Mouse (Mus musculus) CD4-positive naive resting alpha-beta T cell, adult 76 days (primary cell): Measurements from ENCODE around the gene Sept1. TPM values are rescaled to one million over a fixed set of nuclear protein-coding genes. Genes with fewer than 3 reads are reported as not detected.

Experiments used
- total RNA-seq: library from RNA; stranded (reverse); gene quantifications from one replicate; pipeline ENCODE4 v1.2.4, GENCODE M21; 2023

The Sept1 gene
- 620 TPM for total RNA-seq

GRCm38 (mm10) chr7:127232622-127233367 lies at the start of gene Sept1, which contains the start of gene Zfp553:
Gene Sept1, minus strand, starts transcription at chr7:127233130.
Gene Zfp553, plus strand, starts transcription at chr7:127233061.

GRCm38 (mm10) chr7:127273925-127274789 lies 41.2 kb upstream of the Sept1 start, which contains the start of gene Sephs2:
Gene Sephs2, minus strand, starts transcription at chr7:127274055.

DNA sequence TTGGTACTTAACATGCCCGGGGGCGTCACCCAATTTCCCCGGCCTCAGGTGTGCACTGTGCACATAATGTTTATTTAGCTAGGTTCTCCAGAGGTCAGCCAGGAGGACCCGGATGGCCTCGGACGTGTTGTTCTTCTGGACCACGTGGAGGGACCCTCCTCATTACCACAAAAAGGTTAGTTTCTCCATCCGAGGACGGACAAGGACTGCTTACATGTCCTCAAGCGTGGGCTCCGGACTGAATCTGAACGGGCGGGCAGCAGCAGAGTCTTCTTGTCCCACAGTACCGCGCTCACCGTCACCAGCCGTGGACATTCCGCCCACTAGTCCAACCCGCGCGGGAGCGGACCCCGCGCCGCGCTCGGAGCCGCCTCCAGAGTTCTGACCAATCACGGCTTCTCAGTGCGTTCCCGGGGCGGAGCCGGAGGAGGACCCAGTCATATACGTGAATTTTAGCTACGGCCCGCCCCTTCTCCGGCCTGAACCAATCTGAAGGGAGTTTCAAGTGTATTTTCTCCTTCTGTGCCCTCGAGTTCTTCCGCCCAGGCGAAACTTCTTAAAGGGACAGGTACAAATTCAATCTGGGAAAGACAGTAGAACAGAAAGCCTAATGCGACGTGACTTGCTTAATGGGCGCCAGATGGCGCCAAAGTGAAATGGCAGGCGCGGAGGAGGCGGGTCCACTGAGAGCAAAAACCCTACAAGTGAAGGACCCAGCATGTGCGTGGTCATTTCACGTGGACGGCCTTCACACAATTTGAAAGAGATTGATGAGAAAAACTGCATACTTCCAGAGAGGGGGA lies 27.6 kb upstream of the Sept1 start, which contains the start of gene Dctpp1:
Gene Dctpp1, minus strand, starts transcription at position 401 of the 803 bp plus-strand sequence.

GRCm38 (mm10) chr7:127243870-127244657 lies 11.1 kb upstream of the Sept1 start, which contains the start of gene Zfp771:
Gene Zfp771, plus strand, starts transcription at chr7:127244274.

DNA sequence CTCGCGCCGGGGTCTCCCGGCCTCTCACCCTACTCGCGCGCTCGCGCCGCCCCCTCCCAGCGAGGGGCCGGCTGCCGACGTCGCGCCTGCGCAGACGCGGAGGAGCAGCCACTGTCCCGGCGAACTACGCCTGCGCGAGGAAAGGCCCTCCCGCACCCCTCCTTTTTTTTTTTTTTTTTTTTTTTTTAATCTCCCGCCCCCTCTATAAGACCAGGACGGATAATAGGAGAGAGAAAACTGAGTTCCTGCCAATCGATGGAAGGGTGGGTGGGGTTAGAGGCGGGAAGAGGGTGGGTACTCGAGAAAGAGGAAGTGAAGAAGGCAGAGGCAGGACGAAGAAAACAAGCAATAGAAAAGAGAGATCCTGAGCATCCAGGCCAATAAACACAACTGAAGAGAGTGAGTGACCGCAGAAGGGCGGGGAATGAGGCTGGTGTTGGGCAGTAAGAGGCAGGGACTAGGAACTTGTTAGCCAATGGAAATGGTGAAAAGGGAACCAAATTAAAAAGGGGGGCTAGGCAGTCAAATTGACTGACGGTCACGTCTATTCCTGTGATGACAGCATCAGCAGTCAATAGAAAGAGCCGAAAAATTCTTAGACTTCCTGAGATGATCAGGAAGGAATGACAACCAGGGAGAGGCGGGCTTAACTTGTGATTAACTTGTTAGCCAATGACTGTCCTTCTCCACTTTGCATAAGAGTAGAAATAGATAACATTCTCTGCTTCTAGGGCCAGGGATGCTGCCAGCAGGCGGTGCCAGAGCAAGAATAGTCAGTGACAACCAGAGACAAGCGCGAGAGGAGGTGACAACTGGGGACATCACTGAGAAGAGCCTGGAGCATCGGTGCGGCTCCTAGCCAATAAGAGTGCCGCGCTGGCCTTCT lies 24.1 kb downstream of the Sept1 start, which contains the start of gene Mylpf:
Gene Mylpf, plus strand, starts transcription at position 338 of the 886 bp plus-strand sequence.

DNA sequence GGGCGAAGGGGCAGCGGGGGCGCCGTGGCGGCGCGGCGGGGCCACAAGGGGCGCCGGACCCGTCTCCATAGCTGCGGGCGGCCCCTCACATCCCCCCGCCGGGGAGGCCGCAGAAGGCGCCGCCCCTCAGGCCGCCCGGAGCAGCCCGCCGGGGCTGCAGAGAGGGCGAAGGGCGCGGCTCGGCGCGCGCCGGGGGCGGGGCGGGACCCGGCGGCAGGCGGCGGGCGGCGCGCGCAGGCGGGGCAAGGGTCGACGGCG lies 24.7 kb downstream of the Sept1 start, which contains the start of gene Tbc1d10b:
Gene Tbc1d10b, minus strand, starts transcription at position 174 of the 258 bp plus-strand sequence.

GRCm38 (mm10) chr7:127195544-127196295 lies 37.2 kb downstream of the Sept1 start, which contains the start of gene Cd2bp2:
Gene Cd2bp2, minus strand, starts transcription at chr7:127196050.

Other genes with a start within 250 kb of the Sept1 start
- gene Mvp, start 218.5 kb downstream of the Sept1 start, total RNA-seq: 25.5 TPM
- gene Pagr1b, start 216.6 kb downstream of the Sept1 start, total RNA-seq: 5.4 TPM
- 26.5 TPM for gene Pagr1a, start 215.8 kb downstream of the Sept1 start, total RNA-seq
- 32.5 TPM for gene Gm42742, start 212.0 kb downstream of the Sept1 start, total RNA-seq
- gene Prrt2, start 211.9 kb downstream of the Sept1 start, total RNA-seq: 5.3 TPM
- gene Maz, start 206.1 kb downstream of the Sept1 start, total RNA-seq: 197 TPM
- 3.0 TPM for gene Kif22, start 190.7 kb downstream of the Sept1 start, total RNA-seq
- not detected for gene Zg16, start 145.8 kb downstream of the Sept1 start, total RNA-seq
- gene AI467606, start 141.8 kb downstream of the Sept1 start, total RNA-seq: 36.6 TPM
- 44.2 TPM for gene Qprt, start 110.9 kb downstream of the Sept1 start, total RNA-seq
- 334 TPM for gene Spn, start 95.3 kb downstream of the Sept1 start, total RNA-seq
- gene Cd2bp2, start 37.1 kb downstream of the Sept1 start, total RNA-seq: 71.0 TPM
- 42.1 TPM for gene Tbc1d10b, start 24.7 kb downstream of the Sept1 start, total RNA-seq
- gene Mylpf, start 24.2 kb downstream of the Sept1 start, total RNA-seq: 19.4 TPM
- gene Zfp553, start 69 bp downstream of the Sept1 start, total RNA-seq: 9.7 TPM
- gene Zfp771, start 11.1 kb upstream of the Sept1 start, total RNA-seq: 16.4 TPM
- gene Dctpp1, start 27.6 kb upstream of the Sept1 start, total RNA-seq: 8.0 TPM
- 23.0 TPM for gene Sephs2, start 40.9 kb upstream of the Sept1 start, total RNA-seq
- gene Itgal, start 63.1 kb upstream of the Sept1 start, total RNA-seq: 193 TPM
- 0.21 TPM for gene Zfp768, start 112.5 kb upstream of the Sept1 start, total RNA-seq
- 23.2 TPM for gene Zfp747, start 142.9 kb upstream of the Sept1 start, total RNA-seq
- gene 9130019O22Rik, start 154.0 kb upstream of the Sept1 start, total RNA-seq: 4.7 TPM
- 14.9 TPM for gene E430018J23Rik, start 160.5 kb upstream of the Sept1 start, total RNA-seq
- 12.5 TPM for gene Zfp764, start 173.7 kb upstream of the Sept1 start, total RNA-seq
- 14.6 TPM for gene Zfp688, start 188.9 kb upstream of the Sept1 start, total RNA-seq
- 9.8 TPM for gene Zfp689, start 216.0 kb upstream of the Sept1 start, total RNA-seq
- 129 TPM for gene Prr14, start 226.5 kb upstream of the Sept1 start, total RNA-seq
- 195 TPM for gene Fbrs, start 246.1 kb upstream of the Sept1 start, total RNA-seq